Mouse (Mus musculus) kidney, postnatal 4 days (tissue): Measurements from ENCODE around the gene Tdrd7.

Experiments
- DNase-seq, 2 experiments: peaks; one replicate each; pipeline ENCODE4 v3.0.0; 2021; ENCODE audit warnings: mixed read lengths in 2 of 2

Gene Tdrd7

GRCm38 (mm10) chr4:45972951-45973350, 7.8 kb downstream of the Tdrd7 start:
- peak in 1 of 2 experiments; percentile 6 for DNase-seq

- no peak for DNase-seq
These were observed 12.0 kb downstream of the Tdrd7 start for GRCm38 (mm10) chr4:45976931-45977667.

DNA sequence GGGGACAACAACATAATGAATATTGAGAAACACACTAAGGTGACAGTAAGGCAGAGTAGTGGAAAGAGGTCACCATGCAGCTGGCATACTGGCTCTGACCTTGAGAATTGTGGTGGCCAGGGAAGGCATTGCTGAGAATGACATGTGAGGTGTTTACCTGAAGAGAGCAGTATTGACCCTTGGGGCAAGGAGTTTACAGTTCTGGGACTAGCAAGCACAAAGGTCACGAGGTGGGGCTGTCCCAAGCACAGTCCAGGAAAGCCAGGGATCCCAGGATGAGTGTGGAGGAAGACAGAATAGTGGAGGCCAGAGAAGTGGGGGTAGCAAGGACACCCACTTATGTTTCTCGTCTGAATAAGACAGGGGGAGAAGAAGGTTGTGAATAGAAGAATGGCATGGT, 14.8 kb downstream of the Tdrd7 start:
- no peak for DNase-seq

- no peak for DNase-seq
These were observed 15.9 kb downstream of the Tdrd7 start for GRCm38 (mm10) chr4:45981054-45981453.

GRCm38 (mm10) chr4:45990427-45991135, 25.4 kb downstream of the Tdrd7 start:
- DNase-seq: no peak

GRCm38 (mm10) chr4:45998536-45998935, 33.4 kb downstream of the Tdrd7 start:
- no peak for DNase-seq

DNA sequence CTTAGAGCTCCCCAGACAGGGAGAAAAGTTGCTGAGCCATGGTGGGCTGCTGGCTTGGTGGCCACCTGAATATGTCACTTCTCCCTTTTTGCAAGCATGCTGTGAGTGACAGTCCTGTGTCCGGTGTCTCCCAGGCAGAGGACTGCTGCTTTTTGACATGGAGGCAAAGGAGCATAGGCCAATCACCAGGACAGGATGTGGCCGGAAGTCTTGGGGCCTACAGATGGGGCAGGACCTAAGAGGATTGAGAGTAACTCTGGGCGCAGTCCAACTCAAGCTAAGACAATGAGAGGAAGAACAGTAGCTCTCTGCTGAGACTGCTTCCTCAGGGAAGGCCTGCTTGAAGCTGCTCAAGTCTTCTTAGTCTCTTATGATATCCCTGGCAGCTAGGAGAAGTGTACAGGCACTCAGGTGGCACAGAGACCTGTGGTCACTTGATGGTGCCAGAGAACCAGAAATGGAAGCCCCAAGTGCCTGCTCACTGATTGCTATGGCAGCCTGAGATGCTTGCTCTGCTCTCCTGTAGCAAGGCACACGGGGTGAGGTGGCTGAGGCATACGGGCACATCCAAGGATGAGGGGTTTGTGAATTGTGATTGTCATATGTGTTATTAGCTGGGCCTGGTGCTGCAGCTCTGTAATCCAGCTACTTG, 43.1 kb downstream of the Tdrd7 start:
- no peak for DNase-seq

- no peak for DNase-seq
These were observed 46.6 kb downstream of the Tdrd7 start for GRCm38 (mm10) chr4:46011698-46012097.

- no peak for DNase-seq
These were observed 50.5 kb downstream of the Tdrd7 start for GRCm38 (mm10) chr4:46015605-46016004.

- no peak for DNase-seq
These were observed 57.9 kb downstream of the Tdrd7 start for GRCm38 (mm10) chr4:46023021-46023481.

GRCm38 (mm10) chr4:46025893-46026292, 60.8 kb downstream of the Tdrd7 start:
- DNase-seq: peak; percentile 76 to 79

GRCm38 (mm10) chr4:46028224-46028623, 63.1 kb downstream of the Tdrd7 start:
- DNase-seq: peak; percentile 31 to 41

- no peak for DNase-seq
These were observed 63.6 kb downstream of the Tdrd7 start for GRCm38 (mm10) chr4:46028781-46029180.

GRCm38 (mm10) chr4:46029552-46029951, 64.4 kb downstream of the Tdrd7 start:
- DNase-seq: peak; percentile 73 to 78

- DNase-seq: no peak
These were observed 67.3 kb downstream of the Tdrd7 start for GRCm38 (mm10) chr4:46032448-46032847.

- DNase-seq: no peak
These were observed 68.1 kb downstream of the Tdrd7 start for GRCm38 (mm10) chr4:46033197-46033596.

- no peak for DNase-seq
These were observed 73.4 kb downstream of the Tdrd7 start for GRCm38 (mm10) chr4:46038591-46038891.

DNA sequence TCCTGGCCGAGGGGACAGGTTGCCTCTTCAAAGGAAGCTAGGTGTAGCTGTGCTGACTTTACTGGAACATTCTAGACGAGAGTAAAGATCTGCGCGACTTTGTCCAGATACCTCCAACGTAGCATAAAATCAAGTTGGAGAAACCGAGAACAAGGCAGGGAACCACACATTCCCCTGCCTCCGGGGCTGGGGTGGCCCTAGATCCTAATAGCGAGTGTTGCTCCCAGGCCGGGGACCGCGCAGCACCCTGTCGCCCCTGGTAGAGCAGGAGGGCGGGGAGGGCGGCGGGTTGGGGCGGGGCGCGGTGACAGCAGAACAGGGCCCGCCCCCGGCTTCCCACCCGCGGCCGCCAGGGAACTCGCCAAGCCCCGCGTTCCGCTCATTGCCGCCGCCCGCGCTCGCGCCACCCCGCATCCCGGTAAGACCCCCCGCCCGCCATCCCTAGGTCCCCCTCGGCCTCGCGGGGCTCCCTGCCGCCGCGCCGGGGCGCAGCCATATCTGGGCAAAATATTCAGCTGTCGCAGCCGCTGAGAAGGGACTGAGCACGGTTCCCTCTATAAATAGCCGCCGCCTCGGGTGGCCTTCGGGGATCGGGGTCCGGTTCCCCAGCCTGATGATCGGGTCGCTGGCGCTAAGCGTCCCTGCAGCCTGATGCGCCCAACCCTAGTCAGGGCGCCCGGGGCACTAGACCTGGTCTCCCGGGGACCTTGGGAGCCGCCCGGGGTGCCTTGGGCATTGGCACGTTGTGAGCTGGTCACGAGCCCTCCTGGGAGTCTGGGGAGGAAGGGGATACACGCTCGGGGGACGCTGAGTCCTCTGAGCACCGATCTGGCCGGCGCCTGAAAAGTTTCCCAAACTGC, 74.0 kb downstream of the Tdrd7 start, which contains the start of gene Tmod1:
Gene Tmod1 (plus strand): TSS at position 44 of the 860 bp plus-strand sequence.
- peak; percentile 73 to 79 for DNase-seq

GRCm38 (mm10) chr4:46039899-46040298, 74.8 kb downstream of the Tdrd7 start:
- no peak for DNase-seq

DNA sequence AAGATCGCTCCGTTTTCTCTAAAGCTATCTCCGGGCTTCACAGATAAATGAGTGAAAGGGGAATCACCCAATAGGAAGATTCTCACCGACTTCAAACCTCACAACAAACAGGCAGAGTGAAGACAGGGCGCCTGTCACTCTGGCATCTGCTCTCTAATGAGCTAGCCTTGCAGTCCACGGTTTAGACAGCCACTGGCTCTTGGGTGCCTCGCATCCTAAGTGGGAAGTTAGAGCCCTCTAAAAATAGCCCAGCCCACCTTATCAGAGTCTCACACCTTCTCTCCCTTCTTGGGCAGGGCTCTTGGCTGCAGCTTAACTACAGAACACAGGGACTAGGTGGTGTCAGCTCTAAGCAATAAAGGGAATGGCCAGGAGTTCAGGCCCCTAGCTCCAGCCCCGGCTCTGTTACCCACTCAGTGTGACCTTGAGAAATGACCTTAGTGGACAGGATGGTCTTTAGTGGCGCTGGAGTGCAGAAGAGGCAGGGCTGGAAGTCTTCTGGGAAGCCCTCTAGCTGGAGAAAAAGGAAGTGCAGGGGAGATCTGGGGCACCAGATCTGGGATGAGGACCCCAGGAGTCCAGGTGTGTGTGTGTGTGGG, 75.6 kb downstream of the Tdrd7 start:
- peak; percentile 25 to 45 for DNase-seq

DNA sequence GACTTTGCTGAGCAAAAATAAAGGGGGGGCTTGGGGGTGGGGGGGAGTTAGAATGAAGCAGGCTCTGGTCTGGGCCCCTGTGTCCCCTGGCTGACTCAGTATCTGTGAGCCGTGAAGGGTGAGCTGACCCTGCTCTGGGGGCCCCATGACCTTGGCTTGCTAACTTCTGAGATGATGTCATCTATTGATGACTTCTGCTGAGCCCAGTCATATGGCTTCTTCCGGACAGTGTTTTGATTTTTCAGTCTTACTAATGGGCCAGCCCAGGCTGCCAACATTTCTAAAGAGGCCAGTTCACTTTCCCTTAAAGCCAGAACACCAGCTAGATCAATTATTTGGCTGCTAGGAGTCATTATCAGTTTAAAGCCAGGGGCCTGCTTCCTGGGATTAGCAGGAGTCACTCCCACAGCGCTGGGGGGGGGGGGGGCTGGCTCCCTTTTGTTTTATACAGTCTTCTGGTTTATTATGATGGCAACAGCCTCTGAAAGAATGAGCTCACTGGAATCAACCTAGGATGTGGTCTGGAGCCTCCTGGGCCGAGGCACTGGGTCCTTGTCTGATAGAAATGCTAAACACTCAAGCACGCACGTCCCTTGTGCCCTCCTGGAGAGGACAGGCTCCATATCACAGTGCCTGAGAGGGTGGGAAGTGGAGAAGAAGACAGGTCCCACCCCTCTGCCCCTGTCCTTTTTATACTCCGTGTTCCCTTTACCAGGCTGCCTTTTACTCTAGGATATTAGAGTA, 76.8 kb downstream of the Tdrd7 start:
- DNase-seq: no peak

DNA sequence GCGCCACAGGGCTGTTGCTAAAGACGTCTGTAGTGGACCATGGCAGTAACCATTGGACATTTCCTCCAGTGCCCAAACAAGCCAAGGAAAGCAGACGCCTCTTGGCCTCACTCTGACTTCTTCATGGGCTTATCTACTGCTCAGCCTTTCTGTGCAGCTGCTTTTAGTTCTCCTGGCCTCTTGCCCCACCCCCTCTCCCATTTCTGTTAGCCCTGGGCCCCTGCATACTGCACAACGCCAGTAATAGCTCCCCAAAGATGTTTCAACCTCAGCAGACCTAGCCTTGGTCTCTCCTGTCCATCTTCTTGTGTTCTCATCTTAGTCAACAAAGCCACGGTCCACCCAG, 77.3 kb downstream of the Tdrd7 start:
- DNase-seq: no peak
